Mouse (Mus musculus) small intestine, adult 2 months (tissue): ENCODE measurements at regions not wholly inside any gene's neighbourhood (a gene's known extent, or its start where the extent isn't known, plus 50 kb on each side); places are given as distances from the start of the nearest gene placed in this dataset.

Experiments
- CTCF ChIP-seq: fragments of 200-500 bp; IDR thresholded peaks from 2 replicates; pipeline ENCODE4 v1.5.1; 2012; ENCODE audit warnings: low read depth, mild to moderate bottlenecking, control low read depth, inconsistent platforms, low read length, moderate library complexity, mixed read lengths; ENCODE audit not compliant: insufficient replicate concordance, insufficient read length; ENCODE audit errors: extremely low read depth
- POLR2A ChIP-seq: fragments of 200-500 bp; IDR thresholded peaks from 2 replicates; pipeline ENCODE4 v1.6.1; 2012; ENCODE audit warnings: low read depth, mild to moderate bottlenecking, control low read depth, inconsistent platforms, low read length, moderate library complexity

- no peak for TF ChIP-seq CTCF
- TF ChIP-seq POLR2A = no peak
Observed at GRCm38 (mm10) chr9:63075252-63075651, 73.5 kb downstream of the Skor1 start.
